ENCODE assay signal across 13 mouse cellular contexts in genomic region chr11:35950011-35950410, GRCm38 (mm10). TPM values are rescaled to one million over a fixed set of nuclear protein-coding genes. Genes with fewer than 3 reads are reported as not detected.
DNase-seq lines count a peak whose midpoint lies in the region; ATAC-seq lines count a peak whose summit lies in the region.
"Had no signal": no experiment of that assay in that cellular context is flagged by ENCODE, and none has a peak within 500 bp of the region (broad histone marks: within the 10 kb centered on the region; RNA-seq: fewer than 3 reads in every experiment).

No protein-coding gene starts in this region.

- H3K4me3 ChIP-seq in kidney, embryonic 15.5 days (replicated peaks), result no peak overlapping the region
- H3K4me3 ChIP-seq: limb, embryonic 12.5 days; megakaryocyte, embryonic 14.5 days had no signal

- no peak for ATAC-seq in kidney, embryonic 15.5 days (replicated peaks; ENCODE audit: low FRiP score)

- no peaks in the 10 kb centered on the region for H3K27me3 ChIP-seq in kidney, embryonic 15.5 days
- H3K27me3 ChIP-seq: CH12.LX; limb, embryonic 12.5 days; megakaryocyte, embryonic 14.5 days had no signal

- H3K4me2 ChIP-seq in kidney, embryonic 15.5 days, result no peak overlapping the region
- H3K4me2 ChIP-seq: limb, embryonic 12.5 days had no signal

- peak overlapping the region; percentile 87 for H3K27ac ChIP-seq in kidney, embryonic 15.5 days
- H3K27ac ChIP-seq: limb, embryonic 12.5 days had no signal

- no peaks in the 10 kb centered on the region for H3K36me3 ChIP-seq in kidney, embryonic 15.5 days
- H3K36me3 ChIP-seq: limb, embryonic 12.5 days had no signal

- DNase-seq in kidney, adult 18-20 months, result no peak
- DNase-seq in adrenal gland, postnatal 14 days, result peak; percentile 65
- peak; percentile 61 for DNase-seq in gonadal fat pad, adult 2 months (ENCODE audit: low read depth)
- DNase-seq in lung, postnatal 14 days, result peak; percentile 43
- DNase-seq in ovary, postnatal 10 days (ENCODE audit: low spot score), result no peak
- no peak for DNase-seq in left cerebral cortex, adult 18-20 months (ENCODE audit: low spot score in 2 of 2)
- DNase-seq: cerebellum, adult 2 months; right cerebral cortex, postnatal 25 days; thymus, postnatal 4 days had no signal

- H3K9ac ChIP-seq in kidney, embryonic 15.5 days, result no peak overlapping the region
- H3K9ac ChIP-seq: limb, embryonic 12.5 days had no signal

- no peaks in the 10 kb centered on the region for H3K9me3 ChIP-seq in kidney, embryonic 15.5 days (replicated peaks)
- H3K9me3 ChIP-seq: limb, embryonic 12.5 days had no signal

- H3K4me1 ChIP-seq in kidney, embryonic 15.5 days, result peaks cover 52% of the 10 kb centered on the region
- H3K4me1 ChIP-seq: megakaryocyte, embryonic 14.5 days had no signal

- WGBS in kidney, embryonic 15.5 days, result 91% methylated on average over 3 of the region's 3 CpGs

RNA-seq across cellular contexts. Expression of gene Wwc1, which starts 30.3 kb away (rescaled TPM):
- polyA plus RNA-seq in kidney, embryonic 15.5 days (2015; fragmentation: Nextera tagmentation; extraction: Ambion mirVana), result 6.9 and 7.1 TPM in 2 replicates
- total RNA-seq in adrenal gland, postnatal 14 days (2021), result 38.7 and 52.9 TPM in 2 replicates
- 42.3 and 54.4 TPM in 2 replicates for polyA plus RNA-seq in gonadal fat pad, adult 2 months (2012; rRNA removed)
- 100 to 1,000 TPM; 118 to 119 TPM for total RNA-seq in left cerebral cortex, adult 18-20 months (2021)

Comparison
In these comparisons a context has a peak if more than half of its experiments do, and no peak if none do; other contexts are left out.
1. DNase-seq: peak in adrenal gland, postnatal 14 days (single experiment), gonadal fat pad, adult 2 months (single experiment) and lung, postnatal 14 days (single experiment); none in kidney, adult 18-20 months (single experiment), ovary, postnatal 10 days (single experiment) and left cerebral cortex, adult 18-20 months (0 of 2).